Mouse (Mus musculus): Measurements from ENCODE around the gene Btbd35f11.
"Not testable (repeated sequence)": the region's sequence is repeated elsewhere in the genome, so short reads cannot be mapped to it uniquely, and the experiment has no call there.

Btbd35f11 gene

GRCm38 (mm10) chrX:3443590-3443989 lies at the start of gene Btbd35f11:
Btbd35f11 (minus strand) TSS chrX:3443690.
- DNase-seq (ENCODE audit: low read depth) = not testable (repeated sequence)

DNA sequence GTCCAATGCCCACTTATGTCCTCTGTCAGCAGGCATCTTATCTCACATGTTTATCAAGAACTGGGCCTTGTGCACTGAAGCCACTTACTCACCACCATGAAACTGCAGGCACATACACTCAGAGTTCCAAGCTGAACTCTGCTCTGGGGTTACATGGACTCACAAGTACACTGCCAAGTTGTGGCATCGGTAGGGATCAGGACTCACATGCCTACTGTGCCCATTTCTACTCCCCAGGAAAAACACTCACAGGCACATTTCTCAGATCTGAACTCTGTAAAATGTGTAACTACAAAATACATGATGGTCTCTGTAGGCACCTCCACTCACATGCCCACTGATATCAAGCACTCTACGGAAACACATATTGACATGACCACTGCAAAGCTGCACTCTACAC lies 33.5 kb downstream of the Btbd35f11 start:
- DNase-seq (ENCODE audit: low read depth) = not testable (repeated sequence)

Data from c-Kit-positive CD71-negative TER-119-negative erythroid progenitor cells, embryonic 14.5 days (primary cell).